In genomic region chr17:94750136-94750729, GRCm38 (mm10) we compare ENCODE assay signal across 8 mouse cellular contexts. TPM values are rescaled to one million over a fixed set of nuclear protein-coding genes. Genes with fewer than 3 reads are reported as not detected.
A peak's percentile ranks its signal among the peaks of the same experiment; 100 is the strongest.
DNase-seq lines count a peak whose midpoint lies in the region; ATAC-seq and TF ChIP-seq lines count a peak whose summit lies in the region.

No protein-coding gene starts in this region.

- ATAC-seq in lung, postnatal 0 days, result no peak
- ATAC-seq in embryonic facial prominence, embryonic 13.5 days (ENCODE audit: insufficient number of reproducible peaks, insufficient read depth, low FRiP score, low TSS enrichment, low read depth), result no peak; the same call in 1 of the 2 replicates
- ATAC-seq in intestine, embryonic 16.5 days, result peak; percentile 61; the same call in 1 of the 2 replicates
- ATAC-seq in neural tube, embryonic 13.5 days (ENCODE audit: low read depth), result peak; percentile 51

- no peaks in the 10 kb centered on the region for H3K36me3 ChIP-seq in lung, postnatal 0 days (ENCODE audit: insufficient read depth, low read length)
- no peaks in the 10 kb centered on the region for H3K36me3 ChIP-seq in embryonic facial prominence, embryonic 13.5 days
- no peaks in the 10 kb centered on the region for H3K36me3 ChIP-seq in intestine, embryonic 16.5 days (ENCODE audit: control insufficient read depth, insufficient read depth, low read length)
- H3K36me3 ChIP-seq in neural tube, embryonic 13.5 days, result no peaks in the 10 kb centered on the region

- H3K4me1 ChIP-seq in lung, postnatal 0 days (ENCODE audit: insufficient read depth, low read depth, low read length), result 0 out of 2 replicates have a peak, but pooled peaks cover 5% of the 10 kb centered on the region
- H3K4me1 ChIP-seq in embryonic facial prominence, embryonic 13.5 days, result peaks cover 12% of the 10 kb centered on the region
- 0 out of 2 replicates have a peak, but pooled peaks cover 4% of the 10 kb centered on the region for H3K4me1 ChIP-seq in intestine, embryonic 16.5 days (ENCODE audit: control insufficient read depth, insufficient read depth, low read length)
- peaks cover 27% of the 10 kb centered on the region for H3K4me1 ChIP-seq in neural tube, embryonic 13.5 days (replicated peaks)

- H3K4me2 ChIP-seq in lung, postnatal 0 days (replicated peaks; ENCODE audit: low read depth, low read length), result peak overlapping the region; percentile 76
- H3K4me2 ChIP-seq in embryonic facial prominence, embryonic 13.5 days, result peak overlapping the region; percentile 65
- peak overlapping the region; percentile 56 for H3K4me2 ChIP-seq in intestine, embryonic 16.5 days (ENCODE audit: low read depth, low read length)
- peak overlapping the region; percentile 71 for H3K4me2 ChIP-seq in neural tube, embryonic 13.5 days

- WGBS in lung, postnatal 0 days, result 1% methylated on average over 22 of the region's 22 CpGs
- WGBS in embryonic facial prominence, embryonic 13.5 days, result 2% methylated on average over 22 of the region's 22 CpGs
- 1% methylated on average over 22 of the region's 22 CpGs for WGBS in intestine, embryonic 16.5 days
- WGBS in neural tube, embryonic 13.5 days, result 1% methylated on average over 22 of the region's 22 CpGs

- peak overlapping the region; percentile 93; the same call in 1 of the 2 replicates for H3K27ac ChIP-seq in lung, postnatal 0 days (ENCODE audit: low read length)
- H3K27ac ChIP-seq in embryonic facial prominence, embryonic 13.5 days, result peak overlapping the region; percentile 96
- H3K27ac ChIP-seq in intestine, embryonic 16.5 days (ENCODE audit: low read length), result no peak overlapping the region
- H3K27ac ChIP-seq in neural tube, embryonic 13.5 days (replicated peaks), result no peak overlapping the region

- H3K9ac ChIP-seq in lung, postnatal 0 days (replicated peaks; ENCODE audit: low read depth), result peak overlapping the region; percentile 41
- H3K9ac ChIP-seq in embryonic facial prominence, embryonic 13.5 days, result peak overlapping the region; percentile 77
- peak overlapping the region; percentile 81 for H3K9ac ChIP-seq in intestine, embryonic 16.5 days (ENCODE audit: low read depth, low read length)
- H3K9ac ChIP-seq in neural tube, embryonic 13.5 days, result peak overlapping the region; percentile 75

- no peak for DNase-seq in lung, postnatal 0 days (ENCODE audit: low spot score)
- no peak for DNase-seq in lung, postnatal 36 days
- no peak for DNase-seq in layer of hippocampus, adult 8-10 months (ENCODE audit: low spot score in 2 of 2)
- no peak for DNase-seq in adrenal gland, adult 2 months
- DNase-seq in testis, postnatal 10 days (ENCODE audit: low spot score), result no peak

- no peak for TF ChIP-seq EP300 in lung, postnatal 0 days (IDR thresholded peaks at IDR 0.05)

- TF ChIP-seq CTCF in lung, postnatal 0 days (IDR thresholded peaks at IDR 0.05), result no peak

- no peaks in the 10 kb centered on the region for H3K9me3 ChIP-seq in lung, postnatal 0 days (ENCODE audit: low read length)
- H3K9me3 ChIP-seq in embryonic facial prominence, embryonic 13.5 days, result no peaks in the 10 kb centered on the region
- H3K9me3 ChIP-seq in intestine, embryonic 16.5 days (ENCODE audit: control insufficient read depth, low read length), result no peaks in the 10 kb centered on the region
- no peaks in the 10 kb centered on the region for H3K9me3 ChIP-seq in neural tube, embryonic 13.5 days

- H3K27me3 ChIP-seq in lung, postnatal 0 days (replicated peaks; ENCODE audit: insufficient read depth, low read length), result no peaks in the 10 kb centered on the region
- H3K27me3 ChIP-seq in embryonic facial prominence, embryonic 13.5 days, result no peaks in the 10 kb centered on the region
- H3K27me3 ChIP-seq in intestine, embryonic 16.5 days (replicated peaks; ENCODE audit: control insufficient read depth, insufficient read depth, low read length), result no peaks in the 10 kb centered on the region
- H3K27me3 ChIP-seq in neural tube, embryonic 13.5 days, result no peaks in the 10 kb centered on the region

- H3K4me3 ChIP-seq in lung, postnatal 0 days (ENCODE audit: low read depth, low read length), result peak overlapping the region; percentile 62
- peak overlapping the region; percentile 67 for H3K4me3 ChIP-seq in embryonic facial prominence, embryonic 13.5 days
- H3K4me3 ChIP-seq in intestine, embryonic 16.5 days (ENCODE audit: low read length), result peak overlapping the region; percentile 67
- peak overlapping the region; percentile 61 for H3K4me3 ChIP-seq in neural tube, embryonic 13.5 days

RNA-seq across cellular contexts. Expression of gene Mettl4, which starts 0.4 kb away (rescaled TPM):
- 7.4 and 10.0 TPM in 2 replicates for polyA plus RNA-seq in lung, postnatal 0 days (2015; fragmentation: Nextera tagmentation; extraction: Ambion mirVana)
- 25.3 and 26.3 TPM in 2 replicates for polyA plus RNA-seq in embryonic facial prominence, embryonic 13.5 days (2015; fragmentation: Nextera tagmentation; extraction: Ambion mirVana)
- polyA plus RNA-seq in intestine, embryonic 16.5 days (2015; fragmentation: Nextera tagmentation; extraction: Ambion mirVana), result 12.9 and 13.7 TPM in 2 replicates
- 23.2 and 24.9 TPM in 2 replicates for polyA plus RNA-seq in neural tube, embryonic 13.5 days (2015; fragmentation: Nextera tagmentation; extraction: Ambion mirVana)
- total RNA-seq in layer of hippocampus, adult 8-10 months (2022), result 10 to 100 TPM; 13.6 to 16.9 (median 15.3) TPM
- 10 to 100 TPM; 14.0 to 15.4 TPM for total RNA-seq in adrenal gland, adult 2 months (2021)
- polyA plus RNA-seq in adrenal gland, adult 2 months (2012; rRNA removed), result 1.1 and 1.5 TPM in 2 replicates

Comparison
In these comparisons a context has a peak if more than half of its experiments do, and no peak if none do; other contexts are left out.
1. ATAC-seq: peak in intestine, embryonic 16.5 days (single experiment) and neural tube, embryonic 13.5 days (single experiment); none in lung, postnatal 0 days (single experiment) and embryonic facial prominence, embryonic 13.5 days (single experiment).
2. H3K27ac ChIP-seq: peak in lung, postnatal 0 days (single experiment) and embryonic facial prominence, embryonic 13.5 days (single experiment); none in intestine, embryonic 16.5 days (single experiment) and neural tube, embryonic 13.5 days (single experiment).
3. Peak in every context shown above with its lines, with median percentiles within 50 percentile points of each other: H3K4me2 ChIP-seq, H3K4me3 ChIP-seq and H3K9ac ChIP-seq.